Mouse (Mus musculus) embryonic facial prominence, embryonic 14.5 days (tissue): ENCODE measurements around the gene Fjx1. TPM values are rescaled to one million over a fixed set of nuclear protein-coding genes. Genes with fewer than 3 reads are reported as not detected.

Source experiments
- polyA plus RNA-seq: library from polyadenylated mRNA; unstranded; fragments of >200 nt; fragmentation: Nextera tagmentation; extraction: Ambion mirVana; gene quantifications from 2 replicates; pipeline ENCODE4 v1.2.1, GENCODE M21; 2014

The Fjx1 gene
- polyA plus RNA-seq, 1 experiment from 2014 or later: 11.8 TPM

Other genes starting within 250 kb of the Fjx1 start
- gene Trim44, start 44.7 kb downstream of the Fjx1 start, polyA plus RNA-seq: 32.1 and 34.5 TPM in 2 replicates
- gene Pamr1, start 97.5 kb upstream of the Fjx1 start, polyA plus RNA-seq: 34.2 and 49.4 TPM in 2 replicates
- 1.4 and 2.2 TPM in 2 replicates for gene Slc1a2, start 206.2 kb upstream of the Fjx1 start, polyA plus RNA-seq